Mouse (Mus musculus) small intestine, adult 2 months (tissue): ENCODE measurements around the gene Kank3.

Experiments used
- CTCF ChIP-seq: fragments of 200-500 bp; IDR thresholded peaks from 2 replicates; pipeline ENCODE4 v1.5.1; 2012; ENCODE audit warnings: low read depth, mild to moderate bottlenecking, control low read depth, inconsistent platforms, low read length, moderate library complexity, mixed read lengths; ENCODE audit not compliant: insufficient replicate concordance, insufficient read length; ENCODE audit errors: extremely low read depth
- POLR2A ChIP-seq: fragments of 200-500 bp; IDR thresholded peaks from 2 replicates; pipeline ENCODE4 v1.6.1; 2012; ENCODE audit warnings: low read depth, mild to moderate bottlenecking, control low read depth, inconsistent platforms, low read length, moderate library complexity

DNA sequence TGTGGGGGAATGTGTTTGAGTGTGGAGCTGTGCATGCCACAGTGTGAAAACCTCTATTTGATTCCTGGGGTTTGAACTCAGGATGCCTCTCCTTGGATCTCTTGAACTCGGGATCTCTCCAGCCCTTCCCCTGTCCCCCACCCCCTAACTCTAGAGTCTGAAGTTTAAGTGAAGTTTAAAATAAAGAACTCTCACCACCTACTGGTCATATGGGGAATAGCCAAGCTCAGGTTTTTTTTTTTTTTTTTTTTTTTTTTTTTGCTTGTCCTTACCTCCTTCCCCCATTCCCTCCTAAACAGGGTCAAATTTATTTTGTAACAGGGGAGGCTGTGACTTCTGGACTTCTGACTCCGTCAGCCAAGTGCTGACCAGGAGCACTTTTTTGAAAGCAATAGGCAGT lies 8.1 kb upstream of the Kank3 start:
- TF ChIP-seq CTCF (peak; percentile 60; the same call in 1 of the 2 replicates), POLR2A (no peak)
